Mouse (Mus musculus): ENCODE data around the gene Colgalt2.
"Not testable (repeated sequence)": the region's sequence is repeated elsewhere in the genome, so short reads cannot be mapped to it uniquely, and the experiment has no call there.

Colgalt2 gene

DNA sequence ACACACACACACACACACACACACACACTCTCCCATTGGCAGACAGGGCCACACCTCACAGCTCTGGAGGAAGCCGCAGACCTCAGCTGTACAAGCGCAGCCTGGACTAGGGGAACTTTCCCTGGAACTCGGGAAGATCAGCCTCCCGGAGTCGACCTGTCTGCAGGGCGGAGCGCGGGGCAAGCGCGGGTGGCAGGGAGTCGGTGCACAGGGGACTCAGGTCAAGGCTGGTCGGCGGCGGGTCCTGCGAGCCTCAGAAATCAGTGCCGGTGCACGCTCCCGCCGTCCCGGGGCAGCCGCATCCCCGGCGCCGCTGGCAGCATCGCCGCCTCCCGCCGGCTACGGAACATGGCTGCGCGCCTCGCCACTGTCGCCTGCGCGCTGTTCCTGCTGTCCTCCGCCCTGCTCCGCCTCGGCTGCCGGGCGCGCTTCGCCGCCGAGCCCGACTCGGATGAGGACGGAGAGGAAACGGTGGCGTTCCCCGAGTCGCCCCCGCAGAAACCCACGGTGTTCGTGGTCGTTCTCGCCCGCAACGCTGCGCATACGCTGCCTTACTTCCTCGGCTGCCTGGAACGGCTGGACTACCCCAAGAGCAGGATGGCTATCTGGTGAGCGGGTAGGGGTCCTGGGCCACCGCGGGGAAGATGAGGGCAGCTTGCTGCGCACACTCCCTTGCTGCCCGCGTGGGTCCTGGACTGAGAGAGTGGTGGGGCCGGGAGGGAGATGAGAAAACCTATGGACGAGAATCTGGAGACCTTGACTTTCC, at the start of gene Colgalt2:
TSS of gene Colgalt2 (plus strand) at position 41 of the 766 bp plus-strand sequence.
- peak; percentile 83 for DNase-seq (ENCODE audit: low read depth, low spot score)

DNA sequence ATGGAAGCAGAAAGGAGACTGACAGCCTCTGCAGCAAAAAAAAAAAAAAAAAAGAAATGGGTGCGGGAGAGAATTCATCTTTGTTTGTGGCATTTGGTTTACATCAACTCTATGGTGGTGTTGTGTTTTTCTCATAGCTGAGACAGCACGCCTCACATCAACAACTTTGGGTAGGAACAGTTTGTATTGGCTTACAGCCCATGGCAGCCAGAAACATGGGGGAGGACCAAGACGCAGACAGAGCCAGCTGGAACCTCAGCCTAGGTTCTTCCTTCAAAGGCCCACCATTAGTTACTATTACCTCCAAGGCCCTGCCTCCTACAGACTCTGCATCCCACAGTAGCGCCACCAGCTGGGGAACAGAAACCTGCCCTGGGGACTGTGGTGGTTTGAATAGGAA, 42.9 kb upstream of the Colgalt2 start:
- DNase-seq (ENCODE audit: low read depth, low spot score): no peak

DNA sequence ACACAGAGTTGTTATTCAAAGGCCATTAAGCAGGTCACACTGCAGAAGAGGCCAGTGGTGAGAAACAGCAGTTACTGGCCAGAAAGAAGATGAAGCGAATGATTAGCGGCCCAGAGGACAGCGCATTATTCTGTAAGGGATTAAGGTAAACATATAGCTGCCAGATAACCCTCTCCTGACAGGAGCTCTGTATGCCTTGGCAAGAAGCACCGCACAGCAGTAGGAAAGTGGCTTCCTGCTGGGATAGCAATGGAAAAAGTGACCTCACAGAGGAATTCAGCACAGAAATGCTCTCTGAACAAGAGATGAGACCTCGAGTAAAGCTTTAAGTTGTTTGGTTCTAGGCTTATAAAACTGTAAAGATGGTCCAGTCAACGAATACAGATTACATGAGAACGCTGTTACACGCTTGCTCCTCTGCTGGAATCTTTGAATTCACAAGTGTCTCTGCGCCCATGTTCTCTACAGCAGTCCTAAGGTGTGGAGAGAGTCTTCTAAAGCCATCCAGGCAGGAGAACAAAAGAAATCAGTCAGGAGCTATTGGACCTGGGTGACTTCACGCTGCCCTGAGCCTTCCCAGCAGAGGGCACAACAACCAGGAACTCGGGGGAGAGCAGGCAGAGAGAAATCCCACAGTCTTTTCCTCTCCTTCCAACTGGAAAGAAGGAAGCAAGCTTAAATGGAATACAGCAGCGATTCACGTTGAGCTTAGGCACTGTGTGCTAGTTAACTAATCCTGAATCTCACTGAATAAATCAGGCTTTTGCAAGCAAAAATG, 31.1 kb upstream of the Colgalt2 start:
- DNase-seq (ENCODE audit: low read depth, low spot score): no peak

DNA sequence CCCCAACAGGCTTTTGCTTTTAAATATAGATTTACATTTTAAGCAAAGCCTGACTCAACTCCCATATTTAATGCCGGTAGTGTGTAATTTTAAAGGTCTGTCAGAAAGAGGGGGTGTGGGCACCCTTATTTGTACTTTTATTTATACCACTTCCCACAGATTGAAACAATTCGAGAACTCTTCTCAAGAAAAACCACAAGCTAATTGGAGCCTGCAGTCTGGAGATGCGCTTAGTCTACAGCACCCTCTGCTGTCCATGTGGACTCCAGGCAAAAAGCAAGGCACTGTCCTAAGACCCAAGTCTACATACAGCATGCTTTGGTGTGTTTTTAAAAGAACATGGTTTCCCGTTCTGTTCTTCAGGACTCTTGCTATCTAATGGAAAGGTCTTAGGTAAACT, 30.5 kb upstream of the Colgalt2 start:
- DNase-seq (ENCODE audit: low read depth, low spot score): peak; percentile 30

DNA sequence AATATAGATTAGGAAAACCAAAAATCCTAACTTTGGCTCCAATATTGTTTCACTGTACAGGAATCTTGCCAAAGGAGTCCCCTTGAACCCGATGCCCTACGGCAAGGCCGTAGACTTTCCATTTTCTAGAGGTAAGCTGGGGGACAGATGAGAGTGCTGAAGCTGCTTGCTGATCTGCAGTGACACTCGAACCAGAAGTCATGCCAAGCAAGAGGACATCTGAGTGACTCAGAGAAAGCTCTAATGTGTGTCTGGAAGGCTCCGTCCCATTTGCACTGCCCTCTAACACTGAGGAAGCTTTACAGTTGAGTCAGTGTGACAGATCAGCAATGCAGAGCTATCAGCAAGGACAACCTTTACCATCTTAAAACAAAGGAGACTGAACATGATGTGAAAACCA, 21.3 kb upstream of the Colgalt2 start:
- no peak for DNase-seq (ENCODE audit: low read depth, low spot score)

DNA sequence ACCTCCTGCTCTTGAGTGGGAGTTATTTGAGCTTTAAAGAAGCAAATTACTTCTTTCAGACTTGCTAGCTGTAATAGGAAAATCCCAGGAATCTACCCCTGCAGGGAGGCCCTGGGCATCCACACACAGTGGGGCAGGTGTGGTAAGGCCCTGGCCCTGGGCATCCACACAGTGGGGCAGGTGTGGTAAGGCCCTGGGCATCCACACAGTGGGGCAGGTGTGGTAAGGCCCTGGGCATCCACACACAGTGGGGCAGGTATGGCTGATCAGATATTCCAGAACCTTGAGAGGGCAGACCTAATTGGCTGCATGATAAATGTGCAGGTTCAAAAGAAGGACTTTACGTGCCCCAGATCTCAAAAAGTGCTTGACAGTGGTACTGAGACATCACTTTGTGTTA, 15.0 kb upstream of the Colgalt2 start:
- no peak for DNase-seq (ENCODE audit: low read depth, low spot score)

DNA sequence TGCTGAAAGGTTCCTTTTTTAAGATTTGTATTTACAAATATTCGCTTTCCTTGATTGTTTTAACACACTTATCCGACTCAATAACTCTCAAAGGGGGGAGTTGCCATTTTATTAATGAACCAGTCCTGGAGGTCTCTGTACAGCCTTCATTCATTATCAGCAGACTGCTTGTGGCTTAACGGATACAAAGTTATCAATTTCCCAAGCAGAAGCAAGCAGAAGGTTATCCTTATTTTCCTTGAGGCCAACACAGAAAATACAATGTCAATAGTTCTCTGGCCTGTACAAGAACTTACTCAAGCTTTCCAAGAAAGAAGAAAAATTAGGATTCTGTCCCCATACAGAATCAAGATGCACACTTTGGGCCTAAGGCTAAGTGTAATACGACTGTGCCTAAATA, 13.9 kb upstream of the Colgalt2 start:
- not testable (repeated sequence) for DNase-seq (ENCODE audit: low read depth, low spot score)

DNA sequence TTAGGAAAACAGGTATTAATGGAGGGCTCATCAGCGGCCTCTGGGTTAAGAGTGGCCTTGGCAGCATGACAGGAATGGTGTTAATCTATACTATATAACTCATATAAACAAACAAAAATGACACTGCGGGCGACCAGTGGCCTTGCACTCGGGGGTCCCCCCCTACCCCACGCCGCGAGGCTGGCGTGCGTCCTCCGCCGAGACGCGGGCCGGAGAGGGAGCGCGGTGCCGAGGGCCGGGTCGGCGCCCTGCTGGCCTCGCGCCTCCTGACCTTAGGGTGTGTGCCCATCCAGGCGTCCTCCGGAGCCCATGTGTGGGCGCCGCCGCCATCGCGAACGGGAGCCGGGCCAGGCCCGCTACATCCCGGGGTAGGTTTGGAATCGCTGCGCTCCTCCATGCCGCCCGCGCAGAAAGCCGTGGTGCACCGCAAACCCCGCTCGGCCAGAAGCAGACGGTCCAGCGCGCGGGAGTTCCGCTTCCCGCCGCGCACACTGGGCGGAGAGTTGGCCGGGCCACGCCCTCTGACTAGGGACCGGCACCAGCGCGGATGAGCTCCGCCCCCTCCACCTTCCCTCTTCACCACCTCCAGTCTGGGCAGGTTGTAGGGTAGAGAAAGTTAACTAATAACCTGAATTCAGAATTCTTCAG, 13.3 kb upstream of the Colgalt2 start, which contains the start of gene Tsen15:
TSS of gene Tsen15 (minus strand) at position 501 of the 648 bp plus-strand sequence.
- peak; percentile 88 for DNase-seq (ENCODE audit: low read depth, low spot score)

DNA sequence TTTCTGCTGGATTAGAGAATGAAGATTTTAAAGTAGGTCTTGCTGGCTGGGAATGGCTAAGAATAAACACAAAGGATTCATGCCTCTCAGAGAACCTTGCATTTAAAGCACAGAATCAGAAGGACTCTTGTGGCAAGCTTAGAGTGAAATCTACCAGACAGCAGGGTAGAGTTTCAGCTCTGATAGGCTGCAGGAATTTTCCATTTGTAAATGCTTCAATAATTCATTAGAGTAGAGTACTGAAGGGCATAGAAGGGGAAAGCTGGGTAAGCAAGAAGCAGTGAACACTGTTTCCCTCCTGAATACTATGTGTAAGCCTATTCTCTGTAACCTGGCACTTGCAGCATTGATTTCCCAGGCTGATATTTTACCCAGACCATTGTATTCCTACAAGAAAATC, 10.4 kb upstream of the Colgalt2 start:
- DNase-seq (ENCODE audit: low read depth, low spot score): no peak

DNA sequence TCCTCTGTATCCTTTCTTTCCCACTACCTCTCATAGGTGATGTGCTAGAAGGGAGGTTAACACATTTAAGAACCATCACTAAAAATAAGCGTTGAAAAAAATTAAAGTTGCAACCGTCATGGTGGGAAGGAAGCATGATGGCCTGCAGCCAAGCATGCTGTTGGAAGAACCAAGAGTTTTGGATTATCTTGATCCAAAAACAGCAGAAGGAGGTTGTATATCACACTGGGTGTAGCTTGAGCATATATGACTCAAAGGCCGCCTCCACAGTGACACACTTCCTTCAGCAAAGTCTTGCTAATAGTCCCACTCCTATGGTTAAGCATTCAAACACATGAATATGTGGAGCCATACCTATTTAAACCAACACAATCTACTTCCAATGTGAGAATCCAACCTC, 5.5 kb upstream of the Colgalt2 start:
- DNase-seq (ENCODE audit: low read depth, low spot score): no peak

DNA sequence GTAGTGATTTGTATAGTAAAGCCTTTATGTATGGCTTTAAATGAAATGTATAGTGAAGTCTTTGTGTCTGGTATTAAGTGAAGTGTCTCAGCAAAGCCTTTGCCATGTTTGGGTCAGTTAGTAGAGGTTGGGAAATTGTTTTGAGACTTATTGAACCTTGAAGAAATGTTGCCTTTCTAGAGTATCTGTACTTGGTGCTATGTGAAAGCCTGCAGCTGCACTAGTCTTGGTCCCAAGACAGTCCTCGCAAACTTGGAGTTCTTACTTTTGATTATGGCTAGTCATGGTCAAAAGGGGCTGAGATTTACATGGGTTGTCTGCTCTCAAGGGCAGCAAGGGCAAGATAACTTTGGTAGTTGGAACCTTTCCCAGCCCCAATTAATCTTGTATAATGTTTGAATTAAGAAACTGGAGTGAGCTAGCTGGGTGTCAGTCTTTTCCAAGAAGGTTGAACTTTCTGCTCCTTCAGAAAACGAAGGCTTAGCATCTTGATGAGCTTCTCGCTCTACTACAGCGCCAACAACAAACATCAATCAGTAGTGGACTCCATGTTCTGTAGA, 4.6 kb upstream of the Colgalt2 start:
- no peak for DNase-seq (ENCODE audit: low read depth, low spot score)

DNA sequence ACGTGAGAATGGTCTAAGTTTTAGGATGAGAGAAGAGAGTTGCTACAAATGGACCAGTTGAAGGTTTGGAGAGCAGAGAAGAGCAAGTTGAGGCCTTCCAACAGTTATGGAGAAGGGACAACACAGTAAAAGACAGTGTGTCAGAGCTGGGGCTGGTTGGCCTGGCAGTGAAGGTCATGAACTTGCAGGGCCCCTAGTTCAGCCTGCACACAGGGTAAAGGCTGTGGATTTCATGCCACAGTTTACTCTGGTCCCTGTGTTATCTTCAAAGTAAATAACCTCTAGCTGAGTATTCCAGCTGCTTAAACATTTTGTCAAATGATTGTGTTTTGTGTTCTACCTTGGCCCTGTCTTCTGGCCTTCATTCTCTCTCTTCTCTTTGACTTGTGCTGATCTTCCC, 922 bp upstream of the Colgalt2 start:
- no peak for DNase-seq (ENCODE audit: low read depth, low spot score)

DNA sequence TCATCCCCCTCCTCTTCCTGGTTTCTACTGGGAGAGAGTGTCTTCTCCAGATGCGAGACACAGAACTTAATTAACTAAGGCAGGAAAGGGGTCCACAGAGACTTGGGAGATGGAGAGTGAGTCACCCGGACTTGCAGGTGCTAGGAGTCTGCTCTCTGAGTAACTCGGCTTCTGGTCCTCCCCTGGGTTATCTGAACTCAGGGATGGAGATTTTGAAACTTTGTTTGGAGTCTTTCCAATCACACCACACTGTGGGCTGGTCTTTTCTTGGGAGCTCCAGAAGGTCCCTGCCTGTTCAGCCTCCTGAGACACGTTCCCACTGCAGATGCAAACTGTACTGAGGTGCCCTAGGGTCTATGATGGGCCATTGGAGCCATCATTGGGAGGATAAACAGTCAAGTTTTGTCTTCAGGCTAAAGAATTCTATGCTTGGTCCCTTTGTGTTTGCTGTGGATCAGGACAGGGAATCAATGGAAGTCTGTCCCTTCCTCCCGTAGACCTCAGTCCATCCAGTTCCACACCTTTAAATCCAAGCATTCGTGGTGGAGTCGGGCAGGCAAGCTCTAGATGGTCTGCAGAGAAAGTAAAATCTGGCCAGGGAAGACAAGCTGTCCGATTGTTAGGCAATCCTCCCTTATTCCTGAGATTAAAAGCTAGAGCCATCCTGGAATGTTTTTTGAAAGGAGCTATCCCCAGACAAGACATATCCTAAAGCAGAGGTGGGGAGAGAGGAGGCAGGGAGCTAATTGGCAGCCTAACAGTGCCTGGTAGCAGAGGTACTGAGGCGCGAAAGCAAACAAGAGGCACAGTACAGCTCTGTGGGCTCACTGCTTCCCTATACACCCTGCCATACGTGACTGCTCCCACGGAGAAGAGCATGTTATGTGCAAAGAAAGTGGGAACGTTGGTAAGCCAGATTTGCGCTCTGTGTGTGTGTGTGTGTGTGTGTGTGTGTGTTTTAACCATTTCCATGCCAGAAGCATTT, 1.2 kb downstream of the Colgalt2 start:
- peak; percentile 17 for DNase-seq (ENCODE audit: low read depth, low spot score)

DNA sequence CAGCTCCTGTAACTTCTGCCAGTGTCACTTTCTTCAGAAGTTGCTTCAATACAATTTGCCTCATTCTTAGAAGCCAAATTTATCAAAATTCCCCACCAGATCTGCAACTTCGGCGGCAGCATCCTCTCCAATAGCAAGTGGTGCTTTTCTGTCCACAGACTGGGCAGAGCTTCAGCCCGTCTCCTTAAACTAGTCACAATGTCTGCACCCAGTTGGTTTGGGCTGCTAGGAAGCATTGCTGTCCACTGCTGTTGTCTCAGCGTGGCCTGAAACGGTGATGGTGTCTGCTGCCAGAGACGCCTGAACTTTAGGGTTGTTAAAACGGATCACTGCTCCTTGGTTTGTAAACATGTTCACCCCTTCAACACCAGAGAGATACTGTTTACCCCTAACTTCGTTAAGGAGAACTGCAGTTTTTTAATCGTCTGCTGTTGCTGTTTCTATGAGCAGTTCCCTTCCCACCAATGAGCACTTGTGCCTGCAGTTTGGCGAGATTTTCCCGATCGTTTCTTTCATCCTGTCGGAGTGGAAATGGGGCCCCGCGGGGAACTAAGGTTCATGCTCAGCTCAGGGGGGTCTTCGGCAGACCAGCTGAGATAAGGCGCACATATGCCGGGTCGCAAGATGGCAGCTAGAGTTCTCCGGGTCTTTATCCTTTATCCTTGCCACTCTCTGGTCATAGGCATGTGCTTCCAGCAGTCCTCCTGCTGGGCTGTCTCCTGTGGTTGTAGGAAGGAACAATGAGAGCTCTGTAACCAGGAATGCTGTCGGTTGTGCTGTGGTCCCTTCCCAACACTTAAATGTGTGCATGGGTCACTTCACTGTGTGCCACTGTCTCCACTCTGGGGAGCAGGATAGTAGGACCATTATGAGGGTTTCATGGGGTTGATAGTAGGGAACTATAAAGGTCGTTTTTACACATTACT, 7.7 kb downstream of the Colgalt2 start:
- peak; percentile 36 for DNase-seq (ENCODE audit: low read depth, low spot score)

DNA sequence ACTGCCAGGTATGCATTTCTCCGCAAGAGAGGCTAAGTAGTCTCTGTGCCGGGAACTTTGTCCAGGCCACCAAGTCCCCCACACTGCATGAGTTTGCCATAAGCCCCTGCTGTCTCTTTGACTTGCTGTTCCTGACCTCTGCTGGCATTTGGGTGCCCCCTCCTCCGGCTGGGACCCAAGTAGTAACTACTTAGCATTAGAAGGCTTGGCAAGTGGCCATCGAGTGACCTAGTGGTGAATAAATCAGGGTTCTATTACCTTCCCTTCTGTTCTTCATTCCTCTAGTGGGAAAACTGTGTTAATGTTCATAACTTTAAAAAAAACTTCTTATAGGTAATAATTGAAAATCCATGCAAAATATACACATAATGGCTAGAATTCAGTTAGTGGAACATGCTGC, 9.7 kb downstream of the Colgalt2 start:
- DNase-seq (ENCODE audit: low read depth, low spot score): no peak

DNA sequence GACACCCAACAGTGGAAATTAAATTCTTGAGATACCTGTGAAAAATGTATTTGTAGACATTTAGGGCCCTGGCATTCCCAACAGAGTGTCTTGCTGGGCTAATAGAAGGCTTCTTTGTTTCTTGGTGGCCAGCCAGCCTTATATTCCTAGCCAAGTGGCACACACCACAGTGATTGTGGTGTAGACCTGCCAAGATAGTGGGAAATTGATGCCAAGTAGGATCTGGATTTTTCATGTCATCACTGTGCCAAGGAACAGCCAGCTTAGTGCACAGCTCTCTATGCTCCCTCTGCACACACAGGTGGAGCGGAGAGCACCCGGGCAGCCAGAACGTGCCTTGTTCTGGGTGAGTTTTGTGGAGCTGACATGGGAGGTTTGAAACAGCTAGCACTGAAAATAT, 11.0 kb downstream of the Colgalt2 start:
- DNase-seq (ENCODE audit: low read depth, low spot score): no peak

DNA sequence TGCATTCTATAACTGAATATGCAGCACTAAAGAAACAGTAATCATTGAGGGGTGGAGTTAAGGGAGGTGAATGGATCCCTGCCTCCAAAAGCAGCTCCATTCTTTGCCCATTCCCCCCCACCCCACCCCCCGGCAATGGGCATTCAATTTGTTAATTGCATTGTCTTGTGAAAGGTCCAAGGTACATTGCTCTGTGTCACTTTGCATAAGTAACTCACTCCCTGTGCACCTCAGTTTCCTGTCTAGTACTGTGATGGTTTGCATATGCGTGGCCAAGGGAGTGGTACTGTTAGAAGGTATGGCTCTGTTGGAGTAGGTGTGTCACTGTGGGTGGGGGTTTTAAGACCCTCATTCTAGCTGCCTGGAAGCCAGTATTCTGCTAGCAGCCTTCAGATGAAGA, 13.5 kb downstream of the Colgalt2 start:
- DNase-seq (ENCODE audit: low read depth, low spot score): peak; percentile 85

DNA sequence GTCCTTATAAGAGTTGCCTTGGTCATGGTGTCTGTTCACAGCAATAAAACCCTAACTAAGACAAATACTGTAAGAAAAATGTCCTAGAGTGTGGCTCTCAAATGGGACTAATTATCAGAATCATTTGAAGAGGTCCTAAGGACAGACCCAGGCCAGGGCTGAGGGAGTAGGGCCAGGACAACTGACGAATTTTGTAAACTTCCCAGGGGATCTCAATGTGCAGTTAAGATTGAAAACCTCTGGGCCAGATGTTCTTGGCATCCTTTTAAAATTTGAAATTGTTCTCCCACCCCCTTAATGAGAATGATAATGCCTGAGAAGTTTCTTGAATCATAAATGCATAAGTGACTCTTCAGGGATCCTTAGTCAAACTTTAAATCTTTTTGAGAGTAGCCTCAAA, 14.3 kb downstream of the Colgalt2 start:
- DNase-seq (ENCODE audit: low read depth, low spot score): no peak

DNA sequence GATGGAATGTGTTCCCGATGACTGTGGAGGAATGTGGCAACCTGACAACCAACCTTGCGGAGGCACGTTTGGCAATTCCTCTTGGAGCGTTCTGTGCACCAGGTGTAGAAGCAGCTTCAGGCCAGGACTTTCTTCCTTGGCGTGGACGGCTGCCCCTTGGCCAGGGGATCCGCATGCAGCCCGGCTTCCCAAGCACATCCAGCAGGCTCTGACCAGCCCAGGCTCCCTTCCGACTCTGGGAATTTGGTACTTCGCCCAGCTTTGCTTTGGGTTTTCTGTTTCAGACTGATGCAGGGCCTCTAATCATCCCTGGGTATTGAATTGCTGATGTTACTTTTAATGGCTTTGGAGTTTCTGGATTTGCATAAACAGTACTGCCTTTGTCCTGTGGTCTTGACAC, 14.8 kb downstream of the Colgalt2 start:
- peak; percentile 75 for DNase-seq (ENCODE audit: low read depth, low spot score)

All from R1 (cell line).